Mouse (Mus musculus) heart, embryonic 14.5 days (tissue): ENCODE measurements at regions not wholly inside any gene's neighbourhood (a gene's known extent, or its start where the extent isn't known, plus 50 kb on each side); places are given as distances from the start of the nearest gene placed in this dataset.

Source experiments
- ATAC-seq: fragments of 200-750 bp; cut with Nextera tagmentation; 2 replicates; pipeline ENCODE4 v1.8.0; 2017; ENCODE audit warnings: low read depth, moderate TSS enrichment; ENCODE audit not compliant: insufficient number of reproducible peaks, insufficient read depth, low FRiP score
- H3K27ac ChIP-seq, 2 experiments: fragments of 200-500 bp in 1 of 2; fragments of 300-500 bp in 1 of 2; sonication (generic) in 1 of 2; replicated peaks in 1 of 2; 2 replicates each; pipeline ENCODE4 v1.5.1; 2012 to 2014; ENCODE audit warnings: low read depth in 2 of 2, low read length in 2 of 2, control low read depth in 1 of 2, mild to moderate bottlenecking in 1 of 2, mixed read lengths in 1 of 2; ENCODE audit not compliant: control insufficient read depth in 1 of 2, insufficient read depth in 1 of 2
- H3K27me3 ChIP-seq: fragments of 300-500 bp; sonication (generic); 2 replicates; pipeline ENCODE4 v1.6.1; 2014; ENCODE audit warnings: mild to moderate bottlenecking, low read length, control low read depth; ENCODE audit not compliant: control insufficient read depth, insufficient read depth
- H3K36me3 ChIP-seq: fragments of 300-500 bp; sonication (generic); 2 replicates; pipeline ENCODE4 v1.6.1; 2014; ENCODE audit warnings: mild to moderate bottlenecking, control low read depth, low read length, mixed read lengths; ENCODE audit not compliant: control insufficient read depth, insufficient read depth
- H3K4me1 ChIP-seq, 2 experiments: fragments of 200-500 bp in 1 of 2; fragments of 300-500 bp in 1 of 2; sonication (generic) in 1 of 2; 2 replicates each; pipeline ENCODE4 v1.6.1; 2012 to 2014; ENCODE audit warnings: low read length in 2 of 2, control low read depth in 1 of 2, mixed read lengths in 1 of 2; ENCODE audit not compliant: control insufficient read depth in 2 of 2, insufficient read depth in 2 of 2
- H3K4me2 ChIP-seq: fragments of 300-500 bp; sonication (generic); 2 replicates; pipeline ENCODE4 v1.6.1; 2014; ENCODE audit warnings: mild to moderate bottlenecking, low read length
- H3K4me3 ChIP-seq, 2 experiments: fragments of 200-500 bp in 1 of 2; fragments of 300-500 bp in 1 of 2; sonication (generic) in 1 of 2; 2 replicates each; pipeline ENCODE4 v1.5.1; 2012 to 2014; ENCODE audit warnings: low read length in 2 of 2, mild to moderate bottlenecking in 2 of 2, control low read depth in 1 of 2, low read depth in 1 of 2, moderate library complexity in 1 of 2; ENCODE audit not compliant: control insufficient read depth in 1 of 2, insufficient read depth in 1 of 2
- H3K9ac ChIP-seq: fragments of 300-500 bp; sonication (generic); 2 replicates; pipeline ENCODE4 v1.6.1; 2014; ENCODE audit warnings: mild to moderate bottlenecking, low read length
- H3K9me3 ChIP-seq: fragments of 300-500 bp; sonication (generic); 2 replicates; pipeline ENCODE4 v1.6.1; 2016; ENCODE audit warnings: low read length, control low read depth; ENCODE audit not compliant: control insufficient read depth
- WGBS: fragments of 180-500 bp; shearing (Covaris S2); extraction: QIAGEN DNeasy Blood & Tissue Kit; methylation state at CpG from one replicate; pipeline ENCODE4 v1.1.7; 2014; 5-methylcytosine and 5-hydroxymethylcytosine counted together

GRCm38 (mm10) chr3:41453525-41453924 lies 102.0 kb upstream of the Jade1 start:
- no peak overlapping the region for H3K4me2 ChIP-seq
- no peaks in the 10 kb centered on the region for H3K36me3 ChIP-seq
- no peak overlapping the region for H3K9ac ChIP-seq
- 81% methylated on average over 3 of the region's 3 CpGs for WGBS
- ATAC-seq: no peak
- H3K9me3 ChIP-seq: no peaks in the 10 kb centered on the region
- H3K4me1 ChIP-seq: no peaks in the 10 kb centered on the region
- H3K4me3 ChIP-seq: no peak overlapping the region
- H3K27ac ChIP-seq: no peak overlapping the region
- no peaks in the 10 kb centered on the region for H3K27me3 ChIP-seq

- Histone ChIP-seq H3K4me2 (no peak overlapping the region), H3K9ac (no peak overlapping the region), H3K9me3 (0 out of 2 replicates have a peak, but pooled peaks cover 2% of the 10 kb centered on the region), H3K4me1 (no peaks in the 10 kb centered on the region), H3K36me3 (no peaks in the 10 kb centered on the region), H3K4me3 (no peak overlapping the region), H3K27ac (no peak overlapping the region), H3K27me3 (no peaks in the 10 kb centered on the region)
- no peak for ATAC-seq
- WGBS: 77% methylated on average over 3 of the region's 3 CpGs
Observed at GRCm38 (mm10) chr3:41452716-41453090, 102.8 kb upstream of the Jade1 start.

GRCm38 (mm10) chr3:41452020-41452715 lies 103.4 kb upstream of the Jade1 start:
- Histone ChIP-seq H3K9me3 (0 out of 2 replicates have a peak, but pooled peaks cover 2% of the 10 kb centered on the region), H3K4me2 (no peak overlapping the region), H3K4me1 (no peaks in the 10 kb centered on the region), H3K36me3 (no peaks in the 10 kb centered on the region), H3K27ac (no peak overlapping the region), H3K9ac (no peak overlapping the region), H3K27me3 (no peaks in the 10 kb centered on the region), H3K4me3 (no peak overlapping the region)
- WGBS: 63% methylated on average over 3 of the region's 3 CpGs
- no peak for ATAC-seq

GRCm38 (mm10) chr3:41450696-41451095 lies 104.8 kb upstream of the Jade1 start:
- H3K36me3 ChIP-seq: no peaks in the 10 kb centered on the region
- no peak overlapping the region for H3K4me3 ChIP-seq
- H3K9ac ChIP-seq: no peak overlapping the region
- H3K9me3 ChIP-seq: 0 out of 2 replicates have a peak, but pooled peaks cover 2% of the 10 kb centered on the region
- no peaks in the 10 kb centered on the region for H3K4me1 ChIP-seq
- H3K27me3 ChIP-seq: no peaks in the 10 kb centered on the region
- 27% methylated on average over 1 of the region's 1 CpGs for WGBS
- no peak for ATAC-seq
- H3K4me2 ChIP-seq: no peak overlapping the region
- no peak overlapping the region for H3K27ac ChIP-seq

- 72% methylated on average over 9 of the region's 9 CpGs for WGBS
- Histone ChIP-seq H3K36me3 (no peaks in the 10 kb centered on the region), H3K9ac (no peak overlapping the region), H3K4me1 (peaks cover 0 to 6% of the 10 kb centered on the region in 2 experiments; a peak in 1 of 4 replicates), H3K4me3 (no peak overlapping the region), H3K27ac (no peak overlapping the region), H3K9me3 (0 out of 2 replicates have a peak, but pooled peaks cover 2% of the 10 kb centered on the region), H3K27me3 (no peaks in the 10 kb centered on the region), H3K4me2 (no peak overlapping the region)
- ATAC-seq: no peak
Observed at GRCm38 (mm10) chr3:41444243-41444753, 111.2 kb upstream of the Jade1 start.

- ATAC-seq: no peak
- H3K4me1 ChIP-seq: no peaks in the 10 kb centered on the region
- no peak overlapping the region for H3K27ac ChIP-seq
- H3K9me3 ChIP-seq: no peaks in the 10 kb centered on the region
- H3K27me3 ChIP-seq: no peaks in the 10 kb centered on the region
- H3K4me3 ChIP-seq: no peak overlapping the region
- H3K36me3 ChIP-seq: no peaks in the 10 kb centered on the region
- no peak overlapping the region for H3K4me2 ChIP-seq
- H3K9ac ChIP-seq: no peak overlapping the region
- WGBS: 82% methylated on average over 8 of the region's 8 CpGs
Observed at GRCm38 (mm10) chr3:41436238-41436637, 119.3 kb upstream of the Jade1 start.

GRCm38 (mm10) chr3:41433106-41433505 lies 122.4 kb upstream of the Jade1 start:
- H3K4me2 ChIP-seq: no peak overlapping the region
- WGBS: 79% methylated on average over 3 of the region's 3 CpGs
- no peaks in the 10 kb centered on the region for H3K36me3 ChIP-seq
- no peaks in the 10 kb centered on the region for H3K27me3 ChIP-seq
- H3K4me3 ChIP-seq: no peak overlapping the region
- H3K9me3 ChIP-seq: no peaks in the 10 kb centered on the region
- H3K27ac ChIP-seq: no peak overlapping the region
- H3K4me1 ChIP-seq: peaks cover 0 to 6% of the 10 kb centered on the region in 2 experiments; a peak in 1 of 4 replicates
- H3K9ac ChIP-seq: no peak overlapping the region
- ATAC-seq: no peak

GRCm38 (mm10) chr3:41432376-41432775 lies 123.2 kb upstream of the Jade1 start:
- no peak overlapping the region for H3K4me2 ChIP-seq
- no peak overlapping the region for H3K4me3 ChIP-seq
- H3K27me3 ChIP-seq: no peaks in the 10 kb centered on the region
- H3K9ac ChIP-seq: no peak overlapping the region
- ATAC-seq: no peak
- H3K36me3 ChIP-seq: no peaks in the 10 kb centered on the region
- no peaks in the 10 kb centered on the region for H3K9me3 ChIP-seq
- H3K4me1 ChIP-seq: peaks cover 0 to 6% of the 10 kb centered on the region in 2 experiments; a peak in 1 of 4 replicates
- no peak overlapping the region for H3K27ac ChIP-seq
- WGBS: 72% methylated on average over 5 of the region's 5 CpGs
